Mouse (Mus musculus): Measurements from ENCODE around the gene Lclat1.

GRCm38 (mm10) chr17:73194575-73194974 is 86.8 kb downstream of the Lclat1 start:
- TF ChIP-seq CTCF (IDR thresholded peaks at IDR 0.05) (no peak), POLR2A (IDR thresholded peaks at IDR 0.05; ENCODE audit: insufficient read depth, low read depth, low read length) (no peak)

Data from heart, adult 2 months (tissue).